Mouse (Mus musculus) forebrain, postnatal 0 days (tissue): ENCODE results near the gene Phactr4. TPM values are rescaled to one million over a fixed set of nuclear protein-coding genes. Genes with fewer than 3 reads are reported as not detected.

Experiments
- ATAC-seq: fragments of 200-750 bp; cut with Nextera tagmentation; 2 replicates; pipeline ENCODE4 v1.8.0; 2017; ENCODE audit warnings: mild to moderate bottlenecking, moderate library complexity
- DNase-seq: peaks from one replicate; pipeline ENCODE4 v3.0.0-alpha.2; 2015
- H3K27ac ChIP-seq: fragments of 300-500 bp; sonication (generic); 2 replicates; pipeline ENCODE4 v1.5.1; 2014; ENCODE audit warnings: low read depth, mild to moderate bottlenecking, antibody characterized with exemption, low read length, moderate library complexity, mixed read lengths
- H3K27me3 ChIP-seq: fragments of 300-500 bp; sonication (generic); 2 replicates; pipeline ENCODE4 v1.6.1; 2014; ENCODE audit warnings: mild to moderate bottlenecking, low read length, mixed read lengths; ENCODE audit not compliant: insufficient read depth
- H3K36me3 ChIP-seq: fragments of 300-500 bp; sonication (generic); 2 replicates; pipeline ENCODE4 v1.6.1; 2014; ENCODE audit warnings: mild to moderate bottlenecking, moderate library complexity; ENCODE audit not compliant: insufficient read depth
- H3K4me1 ChIP-seq: fragments of 300-500 bp; sonication (generic); 2 replicates; pipeline ENCODE4 v1.6.1; 2014; ENCODE audit warnings: antibody characterized with exemption; ENCODE audit not compliant: insufficient read depth
- H3K4me2 ChIP-seq: fragments of 300-500 bp; sonication (generic); 2 replicates; pipeline ENCODE4 v1.6.1; 2014; ENCODE audit warnings: low read depth, mild to moderate bottlenecking, moderate library complexity
- H3K4me3 ChIP-seq: fragments of 300-500 bp; sonication (generic); 2 replicates; pipeline ENCODE4 v1.5.1; 2014; ENCODE audit warnings: low read depth, low read length, mixed read lengths
- H3K9ac ChIP-seq: fragments of 300-500 bp; sonication (generic); 2 replicates; pipeline ENCODE4 v1.6.1; 2014; ENCODE audit warnings: mild to moderate bottlenecking
- H3K9me3 ChIP-seq: fragments of 300-500 bp; sonication (generic); 2 replicates; pipeline ENCODE4 v1.6.1; 2016; ENCODE audit warnings: low read length
- CTCF ChIP-seq: sonication (generic); IDR thresholded peaks from 2 replicates; pipeline ENCODE4 v1.5.1; 2016; ENCODE audit warnings: antibody characterized with exemption, control low read depth, low read depth
- WGBS: fragments of 180-500 bp; shearing (Covaris S2); extraction: QIAGEN DNeasy Blood & Tissue Kit; methylation state at CpG from one replicate; pipeline ENCODE4 v1.1.7; 2014; 5-methylcytosine and 5-hydroxymethylcytosine counted together
- polyA plus RNA-seq: library from polyadenylated mRNA; unstranded; fragments of >200 nt; fragmentation: Nextera tagmentation; extraction: Ambion mirVana; gene quantifications from 2 replicates; pipeline ENCODE4 v1.2.1, GENCODE M21; 2015
- total RNA-seq: library from RNA; depleted of rRNA; stranded (reverse); fragments of >200 nt; gene quantifications from 2 replicates; pipeline ENCODE4 v1.2.3, GENCODE M21; 2014

Phactr4 gene
- total and polyA plus RNA-seq, 2 experiments from 2014 or later = 3.2 to 4.9 TPM

GRCm38 (mm10) chr4:132387617-132388016 lies 34.7 kb downstream of the Phactr4 start:
- no peak for ATAC-seq
- Histone ChIP-seq H3K9me3 (no peaks in the 10 kb centered on the region), H3K4me3 (no peak overlapping the region), H3K4me1 (no peaks in the 10 kb centered on the region), H3K9ac (no peak overlapping the region), H3K27ac (no peak overlapping the region), H3K4me2 (no peak overlapping the region), H3K27me3 (no peaks in the 10 kb centered on the region), H3K36me3 (no peaks in the 10 kb centered on the region)
- WGBS = 84% methylated on average over 5 of the region's 5 CpGs
- no peak for DNase-seq
- TF ChIP-seq CTCF = no peak

- 93% methylated on average over 7 of the region's 7 CpGs for WGBS
- no peak overlapping the region for H3K4me3 ChIP-seq
- no peak for DNase-seq
Observed at GRCm38 (mm10) chr4:132386846-132387245, 35.4 kb downstream of the Phactr4 start.

GRCm38 (mm10) chr4:132385771-132386410 lies 36.4 kb downstream of the Phactr4 start:
- WGBS = 88% methylated on average over 8 of the region's 8 CpGs
- Histone ChIP-seq H3K36me3 (no peaks in the 10 kb centered on the region), H3K27me3 (no peaks in the 10 kb centered on the region), H3K4me3 (no peak overlapping the region), H3K4me1 (no peaks in the 10 kb centered on the region), H3K27ac (no peak overlapping the region), H3K4me2 (no peak overlapping the region), H3K9me3 (no peaks in the 10 kb centered on the region), H3K9ac (no peak overlapping the region)
- DNase-seq (no peak), ATAC-seq (no peak)
- no peak for TF ChIP-seq CTCF

More at GRCm38 (mm10) chr4:132386846-132387245, 35.4 kb downstream of the Phactr4 start:
- Histone ChIP-seq H3K4me1 (no peaks in the 10 kb centered on the region), H3K36me3 (no peaks in the 10 kb centered on the region), H3K9me3 (no peaks in the 10 kb centered on the region), H3K27me3 (no peaks in the 10 kb centered on the region), H3K9ac (no peak overlapping the region), H3K27ac (no peak overlapping the region), H3K4me2 (no peak overlapping the region)
- no peak for ATAC-seq
- TF ChIP-seq CTCF = no peak

- no peaks in the 10 kb centered on the region for H3K27me3 ChIP-seq
- WGBS = 92% methylated on average over 3 of the region's 3 CpGs
- no peak for ATAC-seq
- H3K4me3 ChIP-seq = no peak overlapping the region
- no peak overlapping the region for H3K4me2 ChIP-seq
- no peaks in the 10 kb centered on the region for H3K9me3 ChIP-seq
- no peak overlapping the region for H3K27ac ChIP-seq
- no peaks in the 10 kb centered on the region for H3K4me1 ChIP-seq
- DNase-seq = no peak
- H3K9ac ChIP-seq = no peak overlapping the region
- no peak for TF ChIP-seq CTCF
- H3K36me3 ChIP-seq = no peaks in the 10 kb centered on the region
Observed at GRCm38 (mm10) chr4:132383455-132383854, 38.8 kb downstream of the Phactr4 start.

GRCm38 (mm10) chr4:132382296-132382695 lies 40.0 kb downstream of the Phactr4 start:
- no peak for DNase-seq
- H3K27ac ChIP-seq = no peak overlapping the region
- 79% methylated on average over 4 of the region's 4 CpGs for WGBS
- no peak overlapping the region for H3K4me3 ChIP-seq
- H3K4me1 ChIP-seq = no peaks in the 10 kb centered on the region
- no peaks in the 10 kb centered on the region for H3K9me3 ChIP-seq
- no peaks in the 10 kb centered on the region for H3K27me3 ChIP-seq
- no peak for TF ChIP-seq CTCF
- peaks cover 7% of the 10 kb centered on the region; the same call in 1 of the 2 replicates for H3K36me3 ChIP-seq
- no peak for ATAC-seq
- no peak overlapping the region for H3K9ac ChIP-seq
- no peak overlapping the region for H3K4me2 ChIP-seq

- DNase-seq (no peak), ATAC-seq (no peak)
- H3K9me3 ChIP-seq = no peaks in the 10 kb centered on the region
- no peak overlapping the region for H3K4me2 ChIP-seq
- H3K9ac ChIP-seq = no peak overlapping the region
- H3K36me3 ChIP-seq = peaks cover 11% of the 10 kb centered on the region; the same call in 1 of the 2 replicates
- no peak overlapping the region for H3K27ac ChIP-seq
- H3K4me1 ChIP-seq = no peaks in the 10 kb centered on the region
- TF ChIP-seq CTCF = no peak
- H3K4me3 ChIP-seq = no peak overlapping the region
- 93% methylated on average over 2 of the region's 2 CpGs for WGBS
- H3K27me3 ChIP-seq = no peaks in the 10 kb centered on the region
Observed at GRCm38 (mm10) chr4:132380965-132381616, 41.2 kb downstream of the Phactr4 start.

GRCm38 (mm10) chr4:132373820-132374219 lies 48.5 kb downstream of the Phactr4 start:
- peaks cover 39% of the 10 kb centered on the region for H3K36me3 ChIP-seq
- DNase-seq (no peak), ATAC-seq (no peak)
- H3K4me1 ChIP-seq = no peaks in the 10 kb centered on the region
- WGBS = 92% methylated on average over 1 of the region's 1 CpGs
- H3K27me3 ChIP-seq = no peaks in the 10 kb centered on the region
- no peak overlapping the region for H3K4me3 ChIP-seq
- H3K9ac ChIP-seq = no peak overlapping the region
- H3K9me3 ChIP-seq = no peaks in the 10 kb centered on the region
- H3K4me2 ChIP-seq = no peak overlapping the region
- H3K27ac ChIP-seq = no peak overlapping the region
- no peak for TF ChIP-seq CTCF
